Mouse (Mus musculus) lung, postnatal 0 days (tissue): ENCODE results near the gene Fut8. TPM values are rescaled to one million over a fixed set of nuclear protein-coding genes. Genes with fewer than 3 reads are reported as not detected.

Source experiments
- ATAC-seq: fragments of 200-750 bp; cut with Nextera tagmentation; 2 replicates; pipeline ENCODE4 v1.8.0; 2017; ENCODE audit warnings: moderate library complexity
- DNase-seq: peaks from one replicate; pipeline ENCODE4 v3.0.0-alpha.2; 2016; ENCODE audit warnings: low spot score
- H3K27ac ChIP-seq: fragments of 300-500 bp; sonication (generic); 2 replicates; pipeline ENCODE4 v1.5.1; 2014; ENCODE audit warnings: antibody characterized with exemption, mild to moderate bottlenecking, low read length, mixed read lengths
- H3K27me3 ChIP-seq: fragments of 300-500 bp; sonication (generic); replicated peaks from 2 replicates; pipeline ENCODE4 v1.6.1; 2014; ENCODE audit warnings: low read length, mixed read lengths; ENCODE audit not compliant: insufficient read depth
- H3K36me3 ChIP-seq: fragments of 300-500 bp; sonication (generic); 2 replicates; pipeline ENCODE4 v1.6.1; 2014; ENCODE audit warnings: low read length, mixed read lengths; ENCODE audit not compliant: insufficient read depth
- H3K4me1 ChIP-seq: fragments of 300-500 bp; sonication (generic); 2 replicates; pipeline ENCODE4 v1.6.1; 2014; ENCODE audit warnings: antibody characterized with exemption, low read depth, low read length, mixed read lengths; ENCODE audit not compliant: insufficient read depth
- H3K4me2 ChIP-seq: fragments of 300-500 bp; sonication (generic); replicated peaks from 2 replicates; pipeline ENCODE4 v1.6.1; 2014; ENCODE audit warnings: low read depth, mild to moderate bottlenecking, low read length, moderate library complexity, mixed read lengths
- H3K4me3 ChIP-seq: fragments of 300-500 bp; sonication (generic); 2 replicates; pipeline ENCODE4 v1.5.1; 2014; ENCODE audit warnings: low read depth, low read length
- H3K9ac ChIP-seq: fragments of 300-500 bp; sonication (generic); replicated peaks from 2 replicates; pipeline ENCODE4 v1.6.1; 2014; ENCODE audit warnings: low read depth, mild to moderate bottlenecking
- H3K9me3 ChIP-seq: fragments of 300-500 bp; sonication (generic); 2 replicates; pipeline ENCODE4 v1.6.1; 2016; ENCODE audit warnings: low read length, mixed read lengths
- CTCF ChIP-seq: IDR thresholded peaks from 2 replicates; pipeline ENCODE4 v1.5.1; 2016; ENCODE audit warnings: antibody characterized with exemption, mild to moderate bottlenecking
- EP300 ChIP-seq: IDR thresholded peaks from 2 replicates; pipeline ENCODE4 v1.6.1; 2016; ENCODE audit warnings: antibody characterized with exemption, mild to moderate bottlenecking, control low read depth
- WGBS: fragments of 180-500 bp; shearing (Covaris S2); extraction: QIAGEN DNeasy Blood & Tissue Kit; methylation state at CpG from one replicate; pipeline ENCODE4 v1.1.7; 2014; 5-methylcytosine and 5-hydroxymethylcytosine counted together
- polyA plus RNA-seq: library from polyadenylated mRNA; unstranded; fragments of >200 nt; fragmentation: Nextera tagmentation; extraction: Ambion mirVana; gene quantifications from 2 replicates; pipeline ENCODE4 v1.2.1, GENCODE M21; 2015

Gene Fut8
- polyA plus RNA-seq, 1 experiment from 2014 or later = 31.4 TPM

- ATAC-seq (no peak), DNase-seq (no peak)
- Histone ChIP-seq H3K4me1 (no peaks in the 10 kb centered on the region), H3K4me3 (no peak overlapping the region), H3K27ac (no peak overlapping the region), H3K9me3 (no peaks in the 10 kb centered on the region), H3K4me2 (no peak overlapping the region), H3K9ac (no peak overlapping the region), H3K36me3 (no peaks in the 10 kb centered on the region), H3K27me3 (no peaks in the 10 kb centered on the region)
- TF ChIP-seq EP300 (no peak), CTCF (no peak)
- WGBS = 98% methylated on average over 1 of the region's 1 CpGs
These were observed 177.8 kb downstream of the Fut8 start for GRCm38 (mm10) chr12:77415720-77416119.

GRCm38 (mm10) chr12:77421667-77422393 lies 183.9 kb downstream of the Fut8 start:
- no peak overlapping the region for H3K4me2 ChIP-seq
- DNase-seq (no peak), ATAC-seq (no peak)
- 73% methylated on average over 6 of the region's 6 CpGs for WGBS
- no peak overlapping the region for H3K27ac ChIP-seq
- TF ChIP-seq CTCF (no peak), EP300 (no peak)
- H3K4me1 ChIP-seq = no peaks in the 10 kb centered on the region
- H3K36me3 ChIP-seq = no peaks in the 10 kb centered on the region
- no peak overlapping the region for H3K4me3 ChIP-seq
- H3K27me3 ChIP-seq = no peaks in the 10 kb centered on the region
- H3K9me3 ChIP-seq = no peaks in the 10 kb centered on the region
- no peak overlapping the region for H3K9ac ChIP-seq

GRCm38 (mm10) chr12:77426093-77426492 lies 188.2 kb downstream of the Fut8 start:
- ATAC-seq (no peak), DNase-seq (no peak)
- H3K4me3 ChIP-seq = no peak overlapping the region
- no peaks in the 10 kb centered on the region for H3K9me3 ChIP-seq
- TF ChIP-seq EP300 = no peak
- WGBS = 90% methylated on average over 3 of the region's 3 CpGs
- no peaks in the 10 kb centered on the region for H3K4me1 ChIP-seq
- no peak overlapping the region for H3K27ac ChIP-seq
- H3K9ac ChIP-seq = no peak overlapping the region
- no peak overlapping the region for H3K4me2 ChIP-seq
- no peaks in the 10 kb centered on the region for H3K27me3 ChIP-seq
- H3K36me3 ChIP-seq = no peaks in the 10 kb centered on the region

GRCm38 (mm10) chr12:77428165-77428564 lies 190.2 kb downstream of the Fut8 start:
- no peaks in the 10 kb centered on the region for H3K9me3 ChIP-seq
- H3K4me3 ChIP-seq = no peak overlapping the region
- no peak overlapping the region for H3K9ac ChIP-seq
- no peaks in the 10 kb centered on the region for H3K27me3 ChIP-seq
- WGBS = 19% methylated on average over 1 of the region's 1 CpGs
- no peak for TF ChIP-seq CTCF
- DNase-seq (no peak), ATAC-seq (no peak)
- no peaks in the 10 kb centered on the region for H3K36me3 ChIP-seq
- no peak overlapping the region for H3K27ac ChIP-seq
- H3K4me1 ChIP-seq = no peaks in the 10 kb centered on the region
- no peak overlapping the region for H3K4me2 ChIP-seq

- Histone ChIP-seq H3K27me3 (no peaks in the 10 kb centered on the region), H3K36me3 (no peaks in the 10 kb centered on the region), H3K4me2 (no peak overlapping the region), H3K27ac (no peak overlapping the region), H3K9ac (no peak overlapping the region), H3K9me3 (no peaks in the 10 kb centered on the region), H3K4me3 (no peak overlapping the region), H3K4me1 (no peaks in the 10 kb centered on the region)
- ATAC-seq = no peak
- TF ChIP-seq CTCF (no peak), EP300 (no peak)
- DNase-seq = no peak
These were observed 191.5 kb downstream of the Fut8 start for GRCm38 (mm10) chr12:77429381-77429780.

GRCm38 (mm10) chr12:77436733-77437132 lies 198.8 kb downstream of the Fut8 start:
- no peak overlapping the region for H3K27ac ChIP-seq
- H3K27me3 ChIP-seq = no peaks in the 10 kb centered on the region
- H3K4me1 ChIP-seq = no peaks in the 10 kb centered on the region
- no peak overlapping the region for H3K9ac ChIP-seq
- H3K4me3 ChIP-seq = no peak overlapping the region
- TF ChIP-seq CTCF (no peak), EP300 (no peak)
- H3K9me3 ChIP-seq = no peaks in the 10 kb centered on the region
- DNase-seq = no peak
- WGBS = 74% methylated on average over 2 of the region's 2 CpGs
- no peak overlapping the region for H3K4me2 ChIP-seq
- no peaks in the 10 kb centered on the region for H3K36me3 ChIP-seq
- no peak for ATAC-seq

GRCm38 (mm10) chr12:77450816-77451215 lies 212.9 kb downstream of the Fut8 start:
- H3K4me2 ChIP-seq = no peak overlapping the region
- 40% methylated on average over 2 of the region's 2 CpGs for WGBS
- H3K36me3 ChIP-seq = no peaks in the 10 kb centered on the region
- no peak overlapping the region for H3K9ac ChIP-seq
- H3K4me3 ChIP-seq = no peak overlapping the region
- no peaks in the 10 kb centered on the region for H3K9me3 ChIP-seq
- no peak for TF ChIP-seq CTCF
- no peak for TF ChIP-seq EP300
- no peaks in the 10 kb centered on the region for H3K27me3 ChIP-seq
- H3K4me1 ChIP-seq = no peaks in the 10 kb centered on the region
- no peak overlapping the region for H3K27ac ChIP-seq
- ATAC-seq (no peak), DNase-seq (no peak)
